Mouse (Mus musculus) c-Kit-positive CD71-positive TER-119-negative erythroid progenitor cells, embryonic 14.5 days (primary cell): ENCODE data around the gene Rcan2.
"Not testable (repeated sequence)": the region's sequence is repeated elsewhere in the genome, so short reads cannot be mapped to it uniquely, and the experiment has no call there.

ENCODE experiments used
- DNase-seq: peaks from one replicate; pipeline ENCODE4 v3.0.0-alpha.2; 2013; ENCODE audit warnings: low read depth

The Rcan2 gene

GRCm38 (mm10) chr17:43825411-43825785, 24.2 kb downstream of the Rcan2 start:
- DNase-seq, result not testable (repeated sequence)

DNA sequence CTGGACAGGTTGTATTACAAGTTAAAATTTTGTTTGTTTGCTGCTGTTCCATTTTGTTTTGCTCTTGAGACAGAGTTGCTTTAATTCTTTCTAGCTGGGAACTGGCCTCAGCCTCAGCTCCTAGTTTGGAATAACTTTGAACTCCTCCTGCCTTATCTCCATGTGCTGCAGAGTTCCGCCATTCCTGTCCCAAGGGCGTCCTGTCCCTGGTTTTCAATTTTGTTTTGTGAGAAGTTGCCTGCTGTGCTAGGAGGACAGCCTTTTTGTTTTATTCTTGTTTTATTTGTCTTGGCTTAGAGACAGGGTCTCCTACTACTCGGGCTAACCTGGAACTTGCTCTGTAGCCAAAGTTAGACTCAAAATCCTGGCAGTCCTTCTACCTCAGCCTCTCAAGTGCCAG, 26.1 kb downstream of the Rcan2 start:
- DNase-seq, result no peak

- DNase-seq, result no peak
These were observed 31.4 kb downstream of the Rcan2 start for GRCm38 (mm10) chr17:43832401-43833124.

GRCm38 (mm10) chr17:43840208-43840607, 39.1 kb downstream of the Rcan2 start:
- DNase-seq, result no peak

DNA sequence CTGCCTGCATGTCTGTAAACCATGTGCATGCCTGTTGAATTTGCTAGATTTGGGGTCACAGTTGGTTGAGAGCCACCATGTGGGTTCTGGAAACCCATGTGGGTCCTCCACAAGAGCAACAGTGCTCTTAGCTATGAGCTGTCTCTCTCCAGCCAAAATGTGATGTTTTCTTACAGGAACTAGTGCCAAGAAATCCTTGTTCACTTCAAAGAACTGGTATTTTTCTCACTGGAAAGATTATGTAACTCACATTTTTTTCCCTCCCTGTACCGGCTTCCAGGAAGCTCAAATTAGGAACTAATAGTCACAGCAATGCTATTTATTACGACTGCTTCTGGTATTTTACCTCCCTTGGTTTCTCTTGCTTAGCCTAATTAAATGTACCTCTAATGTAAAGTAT, 45.6 kb downstream of the Rcan2 start:
- DNase-seq, result no peak

GRCm38 (mm10) chr17:43848903-43849302, 47.8 kb downstream of the Rcan2 start:
- DNase-seq, result no peak

- DNase-seq, result no peak
These were observed 54.0 kb downstream of the Rcan2 start for GRCm38 (mm10) chr17:43855132-43855531.

DNA sequence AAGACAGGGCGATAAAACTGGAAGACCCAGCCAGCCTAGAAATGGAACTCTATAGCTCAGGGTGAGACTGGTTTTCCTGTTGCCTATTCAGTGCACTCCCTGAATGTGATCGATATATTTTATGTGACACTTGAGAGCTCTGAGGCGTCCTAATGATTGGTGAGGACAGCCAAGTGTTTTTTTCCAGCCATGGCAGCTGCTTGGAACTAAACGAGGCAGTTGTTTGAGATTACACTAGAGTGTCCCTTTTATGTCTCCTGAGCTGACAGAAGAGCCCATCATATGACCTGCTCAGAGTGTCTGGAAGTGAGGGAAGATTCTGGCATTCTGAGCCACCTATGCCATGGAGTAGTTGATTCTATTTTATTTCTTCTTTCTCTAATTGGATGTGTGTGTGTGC, 54.9 kb downstream of the Rcan2 start:
- no peak for DNase-seq

GRCm38 (mm10) chr17:43868808-43869207, 67.7 kb downstream of the Rcan2 start:
- DNase-seq, result no peak

DNA sequence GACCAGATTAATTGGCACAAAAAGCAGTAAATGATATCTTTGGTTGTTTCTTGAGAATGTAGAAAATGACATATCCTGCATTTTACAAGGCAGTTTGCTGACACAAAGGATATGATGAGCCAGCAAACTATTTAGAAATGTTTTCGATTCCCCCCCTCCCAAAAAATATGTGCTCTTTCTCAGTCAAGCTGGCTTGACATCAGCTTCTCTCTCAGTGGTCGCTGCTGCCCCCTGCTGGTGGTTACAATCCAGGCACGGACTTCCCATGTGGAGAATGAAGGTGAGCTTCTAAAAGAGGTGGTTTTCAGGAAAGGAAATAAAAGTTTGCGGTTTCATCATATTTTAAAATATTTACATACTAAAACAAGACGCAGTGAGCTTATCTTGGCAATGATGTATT, 68.5 kb downstream of the Rcan2 start:
- DNase-seq, result peak; percentile 20

GRCm38 (mm10) chr17:43874417-43874816, 73.3 kb downstream of the Rcan2 start:
- no peak for DNase-seq

GRCm38 (mm10) chr17:43877425-43877824, 76.3 kb downstream of the Rcan2 start:
- DNase-seq, result no peak

- no peak for DNase-seq
These were observed 81.9 kb downstream of the Rcan2 start for GRCm38 (mm10) chr17:43883016-43883415.

- no peak for DNase-seq
These were observed 85.1 kb downstream of the Rcan2 start for GRCm38 (mm10) chr17:43886262-43886661.

GRCm38 (mm10) chr17:43887931-43888330, 86.8 kb downstream of the Rcan2 start:
- DNase-seq, result no peak

GRCm38 (mm10) chr17:43897346-43897745, 96.2 kb downstream of the Rcan2 start:
- DNase-seq, result peak; percentile 10

GRCm38 (mm10) chr17:43899405-43900092, 98.4 kb downstream of the Rcan2 start:
- DNase-seq, result no peak

GRCm38 (mm10) chr17:43900133-43900532, 99.0 kb downstream of the Rcan2 start:
- DNase-seq, result no peak

- DNase-seq, result no peak
These were observed 100.3 kb downstream of the Rcan2 start for GRCm38 (mm10) chr17:43901474-43901873.

GRCm38 (mm10) chr17:43903807-43904771, 102.9 kb downstream of the Rcan2 start:
- DNase-seq, result no peak

DNA sequence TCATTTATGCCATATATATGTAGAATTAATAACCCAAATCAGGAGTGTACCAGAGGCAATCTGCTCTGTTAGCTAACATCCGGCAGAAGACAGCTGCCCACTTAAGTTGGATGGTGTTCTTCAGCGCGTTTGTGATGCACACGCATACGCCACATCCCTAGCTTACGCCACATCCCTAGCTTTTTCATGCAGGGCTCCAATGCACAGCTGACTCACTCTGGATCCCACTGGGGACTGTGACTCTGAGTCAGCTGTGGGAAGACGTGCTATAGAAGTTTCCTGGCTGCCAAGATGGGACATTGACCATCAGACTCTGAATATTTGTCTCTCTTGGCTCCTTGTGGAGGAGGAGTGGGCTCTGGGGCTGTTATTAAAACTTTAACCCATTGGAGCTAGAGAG, 103.7 kb downstream of the Rcan2 start:
- DNase-seq, result no peak

- peak; percentile 22 for DNase-seq
These were observed 105.6 kb downstream of the Rcan2 start for GRCm38 (mm10) chr17:43906728-43907127.

DNA sequence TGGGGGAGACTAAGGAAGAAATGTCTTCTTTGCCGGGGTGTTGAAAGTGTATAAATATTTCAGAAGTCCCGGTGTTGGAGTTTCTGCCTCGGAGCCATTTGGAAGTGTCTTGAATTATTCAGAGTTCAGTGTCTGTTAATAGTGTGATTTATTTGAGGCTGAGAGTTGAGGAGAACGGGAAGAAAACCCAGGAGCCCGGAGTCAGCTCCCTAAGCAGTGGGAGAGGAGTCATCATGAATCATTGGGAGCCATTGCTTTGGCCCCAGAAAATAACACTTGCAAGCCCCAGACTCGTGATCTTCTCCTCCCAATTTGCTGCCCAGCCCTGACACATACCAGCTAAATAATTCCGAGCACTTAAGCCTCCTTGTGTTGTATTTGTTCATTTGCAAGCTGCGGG, 115.0 kb downstream of the Rcan2 start:
- DNase-seq, result no peak
